Mouse (Mus musculus): ENCODE data around the gene Uts2r. TPM values are rescaled to one million over a fixed set of nuclear protein-coding genes. Genes with fewer than 3 reads are reported as not detected.

Gene Uts2r
- polyA plus RNA-seq, 1 experiment: 0.59 TPM

DNA sequence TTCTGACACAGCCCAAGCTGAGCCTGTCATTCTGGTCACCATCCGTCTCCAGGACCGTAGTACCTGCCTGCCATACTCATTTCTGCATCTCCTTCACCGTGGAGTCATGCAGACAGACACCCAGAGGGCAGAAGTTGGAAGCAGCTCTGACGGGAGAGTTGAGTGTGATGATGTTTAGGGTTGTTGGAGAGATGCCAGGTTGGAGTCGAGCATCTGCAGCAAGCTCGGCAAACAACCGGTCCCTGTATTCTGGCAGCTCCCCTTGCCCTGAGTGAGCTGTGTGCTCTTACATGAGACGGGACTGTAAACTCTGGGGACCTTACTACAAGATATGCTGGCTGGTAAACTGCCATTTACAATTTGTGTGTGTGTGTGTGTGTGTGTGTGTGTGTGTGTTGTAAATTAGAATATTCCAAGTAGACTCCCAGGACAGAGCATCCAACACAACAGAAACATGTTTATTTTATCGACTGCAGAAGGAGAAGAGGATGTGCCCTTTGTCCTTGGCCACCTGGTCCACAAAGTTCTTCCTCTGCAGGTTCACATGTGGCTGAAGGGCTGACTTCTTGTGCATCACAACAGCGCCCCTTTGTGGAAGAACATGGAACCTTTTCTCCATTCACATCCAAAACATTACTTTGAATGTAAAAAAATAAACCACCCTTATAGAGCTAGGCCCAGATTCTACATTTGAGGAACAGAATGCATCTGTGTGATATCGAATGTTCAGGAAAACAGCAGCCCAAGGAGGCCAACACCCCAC is 41.5 kb downstream of the Uts2r start:
- WGBS: 37% methylated on average over 11 of the region's 11 CpGs
- H3K4me1 ChIP-seq (ENCODE audit: control insufficient read depth, insufficient read depth, low read length): peaks cover 3% of the 10 kb centered on the region

GRCm38 (mm10) chr11:121203859-121204160 is 43.7 kb downstream of the Uts2r start:
- H3K27ac ChIP-seq (ENCODE audit: insufficient read depth, low read length): no peak overlapping the region
- TF ChIP-seq POLR2A (IDR thresholded peaks at IDR 0.05; ENCODE audit: borderline replicate concordance, insufficient read depth, low read length): no peak
- TF ChIP-seq CTCF (IDR thresholded peaks at IDR 0.05; ENCODE audit: borderline replicate concordance, insufficient read depth, low read depth, low read length): no peak
- DNase-seq: no peak
- H3K4me1 ChIP-seq (ENCODE audit: control insufficient read depth, insufficient read depth, low read length): peaks cover 3% of the 10 kb centered on the region
- H3K27me3 ChIP-seq (ENCODE audit: control insufficient read depth, insufficient read depth, low read length): no peaks in the 10 kb centered on the region
- peak overlapping the region; percentile 70 for H3K4me3 ChIP-seq (replicated peaks; ENCODE audit: insufficient read depth, low read depth, low read length)
- 1% methylated on average over 5 of the region's 5 CpGs for WGBS

More for the DNA sequence above, 41.5 kb downstream of the Uts2r start:
- Histone ChIP-seq H3K4me3 (replicated peaks; ENCODE audit: insufficient read depth, low read depth, low read length) (no peak overlapping the region), H3K27me3 (ENCODE audit: control insufficient read depth, insufficient read depth, low read length) (no peaks in the 10 kb centered on the region), H3K27ac (ENCODE audit: insufficient read depth, low read length) (no peak overlapping the region)
- no peak for DNase-seq
- TF ChIP-seq POLR2A (IDR thresholded peaks at IDR 0.05; ENCODE audit: borderline replicate concordance, insufficient read depth, low read length): no peak
- TF ChIP-seq CTCF (IDR thresholded peaks at IDR 0.05; ENCODE audit: borderline replicate concordance, insufficient read depth, low read depth, low read length): peak; percentile 56

DNA sequence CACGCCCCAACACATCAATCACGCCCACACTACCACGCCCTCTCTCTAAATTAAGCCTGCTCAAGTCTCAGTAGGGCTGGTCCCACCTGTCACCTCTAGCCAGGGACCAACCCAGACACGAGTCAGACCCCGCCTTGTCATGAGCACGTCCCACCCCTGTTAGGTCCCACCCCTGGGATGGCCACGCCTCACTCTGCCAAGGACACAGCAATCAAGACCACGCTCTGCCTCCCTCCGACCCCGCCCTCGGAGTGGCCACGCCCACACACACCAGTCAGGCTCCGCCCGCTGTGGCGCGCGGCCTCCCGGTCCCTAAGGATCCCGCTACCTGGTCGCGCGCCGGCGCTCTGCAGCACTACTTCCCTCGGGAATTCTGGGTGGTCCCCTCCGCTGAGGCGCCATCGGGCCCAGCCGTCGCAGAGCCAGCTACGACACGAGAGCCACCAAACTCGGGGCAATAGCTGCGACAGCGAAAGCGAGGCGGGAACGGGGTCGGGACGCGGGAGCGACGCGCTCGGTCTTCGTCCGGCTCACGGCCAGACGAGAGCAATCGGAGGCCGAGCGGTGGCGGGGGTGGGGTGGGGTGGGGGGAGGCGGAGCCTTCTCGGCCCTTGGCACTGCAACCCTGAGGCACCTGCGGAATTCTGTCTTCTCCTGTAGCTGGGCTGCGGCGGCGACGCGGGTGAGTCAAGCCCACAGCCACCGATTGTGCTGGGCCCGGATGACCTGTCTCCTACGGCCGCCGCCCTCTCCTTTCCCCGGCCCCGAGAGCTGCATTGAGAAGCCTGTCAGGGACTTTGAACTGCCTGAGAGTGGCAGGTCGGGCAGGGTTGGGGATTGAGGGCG is 44.3 kb downstream of the Uts2r start, which contains the start of the genes Hexdc and Ogfod3:
Hexdc (plus strand) TSS at position 273 of the 846 bp plus-strand sequence.
Ogfod3 (minus strand) TSS at position 551 of the 846 bp plus-strand sequence.
- DNase-seq: peak; percentile 95 to 96
- TF ChIP-seq CTCF (IDR thresholded peaks at IDR 0.05; ENCODE audit: borderline replicate concordance, insufficient read depth, low read depth, low read length) (no peak), POLR2A (IDR thresholded peaks at IDR 0.05; ENCODE audit: borderline replicate concordance, insufficient read depth, low read length) (peak; percentile 86)
- WGBS: under 1% methylated on average over 70 of the region's 70 CpGs
- H3K4me3 ChIP-seq (replicated peaks; ENCODE audit: insufficient read depth, low read depth, low read length): peak within 1 kb of the TSS; percentile 70
- H3K27ac ChIP-seq (ENCODE audit: insufficient read depth, low read length): peak within 1 kb of the TSS; percentile 22; the same call in 1 of the 2 replicates
- H3K27me3 ChIP-seq (ENCODE audit: control insufficient read depth, insufficient read depth, low read length): no peaks in the 10 kb centered on the region
- peaks cover 3% of the 10 kb centered on the region for H3K4me1 ChIP-seq (ENCODE audit: control insufficient read depth, insufficient read depth, low read length)

Other genes starting within 250 kb of the Uts2r start
- 4.4 TPM in 2 replicates for gene Ccdc57, start 227.4 kb upstream of the Uts2r start, polyA plus RNA-seq (2012; rRNA removed)
- gene Slc16a3, start 211.8 kb upstream of the Uts2r start, polyA plus RNA-seq (2012; rRNA removed): 1.6 and 1.9 TPM in 2 replicates
- gene Csnk1d, start 168.9 kb upstream of the Uts2r start, polyA plus RNA-seq (2012; rRNA removed): 110 and 111 TPM in 2 replicates
- gene Cd7, start 120.9 kb upstream of the Uts2r start, polyA plus RNA-seq (2012; rRNA removed): 0.11 and 0.19 TPM in 2 replicates
- gene Sectm1b, start 96.7 kb upstream of the Uts2r start, polyA plus RNA-seq (2012; rRNA removed): not detected in 2 replicates
- gene Sectm1a, start 79.1 kb upstream of the Uts2r start, polyA plus RNA-seq (2012; rRNA removed): not detected in 2 replicates
- gene Tex19.2, start 41.6 kb upstream of the Uts2r start, polyA plus RNA-seq (2012; rRNA removed): not detected in 2 replicates
- gene Tex19.1, start 14.1 kb upstream of the Uts2r start, polyA plus RNA-seq (2012; rRNA removed): 0.11 TPM in 1 of 2 replicates, not detected in the other
- 54.1 and 61.0 TPM in 2 replicates for gene Hexdc, start 44.2 kb downstream of the Uts2r start, polyA plus RNA-seq (2012; rRNA removed)
- gene Ogfod3, start 44.4 kb downstream of the Uts2r start, polyA plus RNA-seq (2012; rRNA removed): 11.4 and 12.0 TPM in 2 replicates
- 36.2 and 37.4 TPM in 2 replicates for gene Cybc1, start 69.1 kb downstream of the Uts2r start, polyA plus RNA-seq (2012; rRNA removed)
- gene Narf, start 77.0 kb downstream of the Uts2r start, polyA plus RNA-seq (2012; rRNA removed): 60.4 and 68.9 TPM in 2 replicates
- 44.7 and 47.1 TPM in 2 replicates for gene Foxk2, start 99.7 kb downstream of the Uts2r start, polyA plus RNA-seq (2012; rRNA removed)
- gene Wdr45b, start 194.2 kb downstream of the Uts2r start, polyA plus RNA-seq (2012; rRNA removed): 65.4 and 66.3 TPM in 2 replicates
- 3.3 and 3.8 TPM in 2 replicates for gene Rab40b, start 228.0 kb downstream of the Uts2r start, polyA plus RNA-seq (2012; rRNA removed)